Mouse (Mus musculus) heart, postnatal 10 days (tissue): ENCODE results near the gene Dcaf5. TPM values are rescaled to one million over a fixed set of nuclear protein-coding genes. Genes with fewer than 3 reads are reported as not detected.

Source experiments
- DNase-seq, 2 experiments: peaks; one replicate each; pipeline ENCODE4 v3.0.0; 2021
- intact Hi-C: fragments of 180-260 bp; cut with DNase I; formaldehyde crosslinking; loops from one replicate; pipeline ENCODE4 v1.15.1; 2025
- total RNA-seq, 2 experiments: library from RNA; stranded (reverse); gene quantifications; 2 replicates each; pipeline ENCODE4 v1.2.3; 2021

The Dcaf5 gene
- total RNA-seq, 2 experiments from 2014 or later, result 34.0 to 42.4 TPM

DNA sequence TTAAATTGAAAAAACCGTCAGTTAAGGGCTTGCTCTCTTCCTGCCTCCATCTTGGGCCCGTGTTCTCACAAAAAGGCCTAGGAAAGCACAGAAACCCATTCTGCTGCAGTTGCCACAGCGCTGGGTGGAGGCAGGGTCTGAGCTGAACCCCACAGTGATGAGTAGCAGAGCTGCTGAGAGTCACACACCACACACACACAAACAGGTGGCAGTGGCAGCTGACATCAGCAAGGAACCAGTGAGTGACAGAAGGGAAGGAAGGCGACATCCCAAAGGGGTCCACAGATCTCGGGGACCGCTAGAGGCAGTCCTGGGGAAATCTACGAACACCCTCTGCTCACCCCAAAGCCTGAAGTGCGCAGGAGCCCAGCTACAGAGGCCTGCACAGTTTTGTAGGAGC lies 25.5 kb downstream of the Dcaf5 start:
- DNase-seq, result no peak

GRCm38 (mm10) chr12:80407824-80408223 lies 28.6 kb downstream of the Dcaf5 start:
- DNase-seq, result peak; percentile 33 to 56
- intact Hi-C loops, result no loop called here

More for the DNA sequence above, 25.5 kb downstream of the Dcaf5 start:
- intact Hi-C loops, result no loop called here

GRCm38 (mm10) chr12:80406650-80407049 lies 29.8 kb downstream of the Dcaf5 start:
- DNase-seq, result peak; percentile 37 to 69
- intact Hi-C loops, result no loop called here

GRCm38 (mm10) chr12:80404139-80404538 lies 32.3 kb downstream of the Dcaf5 start:
- DNase-seq, result no peak
- intact Hi-C loops, result no loop called here

DNA sequence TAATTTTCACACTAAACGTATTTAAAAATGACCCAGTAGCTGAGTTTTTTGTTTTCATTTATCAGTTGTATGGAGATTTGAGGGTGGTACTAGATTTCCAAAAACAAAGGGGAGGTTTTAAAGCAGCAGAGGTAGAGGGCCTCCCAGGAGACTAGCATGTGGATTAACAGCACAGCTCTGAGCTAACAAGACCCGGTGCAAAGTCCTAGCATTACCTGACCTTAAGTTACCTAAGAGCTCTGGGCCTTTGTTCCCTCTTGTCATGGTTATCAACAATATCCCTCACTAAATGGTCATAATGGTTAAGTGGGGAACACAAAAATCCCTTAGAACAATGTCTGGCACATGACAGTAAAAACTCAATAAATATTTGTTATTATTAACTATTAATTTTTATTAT lies 37.3 kb downstream of the Dcaf5 start:
- DNase-seq, result no peak
- intact Hi-C loops, result no loop called here

DNA sequence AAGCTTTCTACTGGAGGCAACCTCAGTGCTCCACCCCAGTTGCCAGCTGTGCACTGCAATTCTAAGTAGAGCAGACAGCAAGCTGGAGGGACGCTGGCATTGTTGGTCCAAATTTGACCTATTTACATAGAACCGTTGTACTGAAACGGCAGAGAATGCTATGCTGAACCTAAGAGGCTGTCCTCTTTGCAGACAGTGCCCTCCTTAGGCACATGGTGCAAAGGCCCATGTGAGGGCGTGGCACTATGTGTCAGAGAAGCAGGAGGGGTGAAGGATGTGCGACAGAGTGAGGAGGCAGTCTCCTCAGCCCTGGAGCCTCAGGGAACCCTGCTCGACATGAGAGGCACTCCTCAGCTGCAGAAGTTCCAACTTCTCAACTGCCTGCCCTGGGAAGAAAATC lies 40.0 kb downstream of the Dcaf5 start:
- intact Hi-C loops, result no loop called here
- DNase-seq, result no peak

- DNase-seq, result no peak
- intact Hi-C loops, result no loop called here
Measured at GRCm38 (mm10) chr12:80395270-80395669, 41.1 kb downstream of the Dcaf5 start.

DNA sequence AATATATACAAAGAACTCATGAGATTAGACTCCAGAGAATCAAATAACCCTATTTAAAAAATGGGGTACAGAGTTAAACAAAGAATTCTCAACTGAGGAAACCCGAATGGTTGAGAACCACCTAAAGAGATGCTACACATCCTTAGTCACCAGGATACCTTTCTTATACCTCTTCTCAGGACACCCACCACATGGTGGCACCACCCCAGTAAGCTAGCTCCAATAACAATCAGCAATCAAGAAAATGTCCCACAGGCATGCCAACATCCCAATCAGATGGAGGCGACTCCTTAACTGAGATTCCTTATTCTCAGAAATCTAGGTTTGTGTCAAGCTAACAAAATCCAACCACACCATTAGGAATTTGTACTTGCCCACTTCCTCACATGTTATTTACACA lies 42.4 kb downstream of the Dcaf5 start:
- intact Hi-C loops, result no loop called here
- DNase-seq, result peak in 1 of 2 experiments; percentile 45

DNA sequence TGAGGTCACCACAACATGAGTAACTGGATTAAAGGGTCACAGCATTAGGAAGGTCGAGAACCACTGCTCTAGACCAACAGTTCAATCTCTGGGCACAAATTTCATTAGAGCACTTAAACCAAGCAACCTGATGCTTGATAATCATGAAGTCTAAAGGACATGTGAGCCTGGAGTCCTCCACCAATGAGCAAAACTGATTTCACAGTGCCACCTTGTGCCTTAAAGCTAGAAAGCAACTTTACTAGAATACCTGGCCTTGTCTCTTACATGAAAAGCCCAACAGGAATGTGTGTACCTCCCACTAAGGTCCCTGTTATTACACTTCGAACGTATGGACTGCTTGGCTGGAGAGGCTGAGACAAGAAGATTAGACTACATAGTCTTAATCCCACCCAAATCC lies 47.0 kb downstream of the Dcaf5 start:
- DNase-seq, result peak; percentile 52 to 59
- intact Hi-C loops, result loop anchor here (1.0 kb wide), 1 partner anchor 232 kb away; no protein-coding TSS in a partner anchor

GRCm38 (mm10) chr12:80387326-80387725 lies 49.1 kb downstream of the Dcaf5 start:
- intact Hi-C loops, result no loop called here
- no peak for DNase-seq

- no peak for DNase-seq
- intact Hi-C loops, result no loop called here
Measured at GRCm38 (mm10) chr12:80385361-80385760, 51.0 kb downstream of the Dcaf5 start.

- intact Hi-C loops, result no loop called here
- no peak for DNase-seq
Measured at GRCm38 (mm10) chr12:80383478-80383877, 52.9 kb downstream of the Dcaf5 start.

GRCm38 (mm10) chr12:80382794-80383193 lies 53.6 kb downstream of the Dcaf5 start:
- peak; percentile 63 to 71 for DNase-seq
- intact Hi-C loops, result no loop called here

DNA sequence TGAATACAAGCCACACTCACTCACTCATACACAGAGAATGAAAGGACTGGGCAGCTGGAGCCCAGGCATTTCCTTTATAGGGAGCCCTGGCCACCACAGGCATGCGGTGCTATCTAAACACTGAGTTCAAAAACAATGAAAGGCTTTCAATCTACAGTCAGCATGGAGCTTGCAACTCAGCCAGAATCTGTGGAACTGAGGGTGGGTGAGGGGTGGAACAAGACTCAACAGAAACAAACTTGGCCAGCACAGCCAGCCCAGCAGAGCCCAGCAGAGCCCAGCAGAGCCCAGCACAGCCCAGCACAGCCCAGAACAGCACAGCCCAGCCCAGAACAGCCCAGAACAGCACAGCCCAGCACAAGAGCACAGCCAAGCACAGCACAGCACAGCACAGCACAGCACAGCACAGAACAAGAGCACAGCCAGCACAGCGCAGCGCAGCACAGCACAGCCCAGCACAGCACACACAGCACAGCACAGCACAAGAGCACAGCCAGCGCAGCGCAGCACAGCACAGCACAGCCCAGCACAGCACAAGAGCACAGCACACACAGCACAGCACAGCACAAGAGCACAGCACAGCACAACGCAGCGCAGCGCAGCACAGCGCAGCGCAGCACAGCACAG lies 56.5 kb downstream of the Dcaf5 start:
- intact Hi-C loops, result loop anchor here (5.0 kb wide), 1 partner anchor 123 kb away; no protein-coding TSS in a partner anchor
- peak; percentile 39 to 44 for DNase-seq

DNA sequence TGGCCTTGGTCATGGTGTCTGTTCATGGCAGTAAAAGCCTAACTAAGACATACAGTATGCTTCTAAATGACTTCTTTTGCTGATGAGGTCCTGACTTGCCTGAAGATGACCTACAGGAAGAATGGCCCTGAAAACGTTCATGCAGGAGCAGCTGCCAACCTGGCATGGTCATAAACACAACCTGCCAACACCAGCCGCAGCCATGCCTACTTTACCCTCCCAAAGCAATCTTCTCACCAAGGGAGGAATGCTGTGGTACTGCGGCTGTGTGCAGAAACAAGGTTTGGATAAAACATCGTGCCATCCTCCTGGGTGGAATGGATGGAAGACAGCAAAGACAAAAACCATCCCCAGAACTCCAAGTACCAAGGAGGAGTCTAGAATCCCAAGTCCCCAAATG lies 57.0 kb downstream of the Dcaf5 start:
- intact Hi-C loops, result loop anchor here (5.0 kb wide), 1 partner anchor 122 kb away; no protein-coding TSS in a partner anchor
- peak; percentile 50 to 62 for DNase-seq

DNA sequence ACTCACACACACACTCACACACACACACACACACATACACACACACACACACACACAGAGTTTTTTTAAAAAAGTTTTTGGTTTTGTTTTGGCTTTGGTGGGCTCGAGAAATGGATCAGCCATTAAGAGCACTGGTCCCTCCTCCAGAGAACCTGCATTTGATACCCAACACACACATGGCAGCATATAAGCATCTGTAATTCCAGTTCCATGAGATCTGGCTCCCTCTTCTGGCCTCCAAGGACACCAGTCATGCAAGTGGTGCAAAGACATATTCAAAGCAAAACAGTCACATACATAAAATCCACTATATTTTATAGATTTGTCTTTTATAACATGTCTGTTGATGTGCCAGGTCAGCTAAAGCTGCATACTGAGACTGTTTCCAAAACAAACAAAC lies 58.8 kb downstream of the Dcaf5 start:
- intact Hi-C loops, result loop anchor here (1.0 to 5.0 kb wide), 2 partner anchors 120 to 179 kb away; no protein-coding TSS in a partner anchor
- DNase-seq, result peak; percentile 41 to 60

DNA sequence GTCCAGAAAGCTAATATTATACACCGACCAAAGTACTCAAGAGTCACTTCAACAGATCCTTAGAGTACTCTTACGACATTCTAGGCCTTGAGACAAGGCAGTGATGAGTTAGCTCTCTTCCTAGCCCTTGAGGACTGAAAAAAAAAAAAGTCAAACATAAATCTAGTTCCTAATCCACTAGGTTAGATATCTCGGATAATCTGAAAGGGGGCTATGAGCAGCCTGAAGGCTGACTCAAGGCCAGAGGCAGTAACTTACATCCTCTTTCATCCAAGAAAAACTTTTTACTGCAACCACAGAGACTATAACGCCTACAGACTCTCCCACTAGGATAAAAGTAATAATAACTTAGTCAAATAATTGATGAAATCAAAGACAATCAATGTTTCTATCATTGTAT lies 60.7 kb downstream of the Dcaf5 start:
- intact Hi-C loops, result loop anchor here (5.0 kb wide), 1 partner anchor 118 kb away; no protein-coding TSS in a partner anchor

DNA sequence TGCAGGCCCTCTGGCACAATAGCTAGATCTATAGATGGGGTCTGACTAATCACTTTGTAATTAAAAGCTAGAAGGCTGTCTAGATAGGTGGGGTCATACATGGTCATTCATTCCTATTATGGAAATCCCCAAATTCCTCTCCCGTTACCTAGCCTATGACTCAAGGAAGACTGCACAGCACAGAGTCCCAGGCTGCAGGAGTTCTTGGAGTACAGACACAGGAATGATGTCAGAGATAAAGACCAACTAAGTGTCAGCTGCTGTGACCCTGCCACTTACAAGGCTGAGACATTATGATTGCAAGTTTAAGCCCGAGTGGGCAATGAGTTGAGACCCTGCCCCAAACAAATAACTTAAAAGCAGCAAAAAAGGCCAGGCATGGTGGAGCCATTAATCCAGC lies 61.7 kb downstream of the Dcaf5 start:
- no peak for DNase-seq
- intact Hi-C loops, result loop anchor here (5.0 kb wide), 1 partner anchor 117 kb away; no protein-coding TSS in a partner anchor

More for the DNA sequence above, 60.7 kb downstream of the Dcaf5 start:
- no peak for DNase-seq

GRCm38 (mm10) chr12:80372946-80373345 lies 63.5 kb downstream of the Dcaf5 start:
- no peak for DNase-seq
- intact Hi-C loops, result no loop called here

GRCm38 (mm10) chr12:80367227-80367626 lies 69.2 kb downstream of the Dcaf5 start:
- intact Hi-C loops, result no loop called here
- no peak for DNase-seq

GRCm38 (mm10) chr12:80366004-80366480 lies 70.4 kb downstream of the Dcaf5 start:
- DNase-seq, result peak; percentile 64 to 65
- intact Hi-C loops, result no loop called here

GRCm38 (mm10) chr12:80365345-80365744 lies 71.1 kb downstream of the Dcaf5 start:
- peak in 1 of 2 experiments; percentile 19 for DNase-seq
- intact Hi-C loops, result no loop called here
